In genomic region chr19:8954171-8954570, GRCm38 (mm10) we compare ENCODE assay signal across 1 mouse cellular context.
TF ChIP-seq lines count a peak whose summit lies in the region.

No protein-coding gene starts in this region.

TF ChIP-seq in CH12.LX, 34 proteins besides CTCF, POLR2A, EP300 and RAD21 (continued from another document):
- no peak for TF ChIP-seq MEF2A (IDR thresholded peaks at IDR 0.05; ENCODE audit: borderline replicate concordance, low read depth, low read length)
- TF ChIP-seq POLR2AphosphoS2 (IDR thresholded peaks at IDR 0.05; ENCODE audit: low read depth, low read length), result no peak
- TF ChIP-seq E2F4 (IDR thresholded peaks at IDR 0.05; ENCODE audit: insufficient replicate concordance, low read depth, low read length), result no peak
- TF ChIP-seq USF2 (conservative IDR thresholded peaks at IDR 0.05; ENCODE audit: low read depth, low read length), result no peak
- TF ChIP-seq TCF12 (IDR thresholded peaks at IDR 0.05; ENCODE audit: low read depth, low read length), result no peak
- TF ChIP-seq BHLHE40 (IDR thresholded peaks at IDR 0.05; ENCODE audit: low read depth, low read length), result no peak
- no peak for TF ChIP-seq MXI1 (IDR thresholded peaks at IDR 0.05; ENCODE audit: low read depth, low read length)
- no peak for TF ChIP-seq NRF1 (IDR thresholded peaks at IDR 0.05; ENCODE audit: low read depth, low read length)
- no peak for TF ChIP-seq JUND (conservative IDR thresholded peaks at IDR 0.05; ENCODE audit: low read depth, low read length)
